Mouse (Mus musculus): ENCODE results near the gene Ssxb2. TPM values are rescaled to one million over a fixed set of nuclear protein-coding genes. Genes with fewer than 3 reads are reported as not detected.
"Not testable (repeated sequence)": the region's sequence is repeated elsewhere in the genome, so short reads cannot be mapped to it uniquely, and the experiment has no call there.

Ssxb2 gene
- total RNA-seq (2017): not detected in 2 replicates

GRCm38 (mm10) chrX:8461626-8462025, at the start of gene Ssxb2:
Ssxb2 (minus strand) TSS chrX:8461726.
- not testable (repeated sequence) for ATAC-seq (replicated peaks; ENCODE audit: low read depth, poor library complexity, severe bottlenecking)

GRCm38 (mm10) chrX:8413005-8413404, 48.5 kb downstream of the Ssxb2 start, which contains the start of gene Ssxb1:
Ssxb1 (plus strand) TSS chrX:8413305.
- not testable (repeated sequence) for ATAC-seq (replicated peaks; ENCODE audit: low read depth, poor library complexity, severe bottlenecking)

Other genes with a start within 250 kb of the Ssxb2 start
- gene Ftsj1, start 209.3 kb downstream of the Ssxb2 start, total RNA-seq (2017): 20.6 and 26.4 TPM in 2 replicates
- 18.5 and 20.0 TPM in 2 replicates for gene Slc38a5, start 190.6 kb downstream of the Ssxb2 start, total RNA-seq (2017)
- not detected in 2 replicates for gene Ssxb10, start 134.3 kb downstream of the Ssxb2 start, total RNA-seq (2017)
- gene Ssxb9, start 94.7 kb downstream of the Ssxb2 start, total RNA-seq (2017): not detected in 2 replicates
- not detected in 2 replicates for gene Ssxb1, start 48.4 kb downstream of the Ssxb2 start, total RNA-seq (2017)
- gene Gm14459, start 63.2 kb upstream of the Ssxb2 start, total RNA-seq (2017): not detected in 2 replicates
- not detected in 2 replicates for gene Ssxb6, start 86.5 kb upstream of the Ssxb2 start, total RNA-seq (2017)
- gene Ssxb3, start 130.1 kb upstream of the Ssxb2 start, total RNA-seq (2017): not detected in 2 replicates
- not detected in 2 replicates for gene Ssxb8, start 229.1 kb upstream of the Ssxb2 start, total RNA-seq (2017)